Mouse (Mus musculus) ovary, postnatal 36 days (tissue): Measurements from ENCODE around the gene Slc6a6.

Experiments used
- DNase-seq: peaks from one replicate; pipeline ENCODE4 v3.0.0; 2022; ENCODE audit warnings: low spot score, mixed read lengths

The Slc6a6 gene

DNA sequence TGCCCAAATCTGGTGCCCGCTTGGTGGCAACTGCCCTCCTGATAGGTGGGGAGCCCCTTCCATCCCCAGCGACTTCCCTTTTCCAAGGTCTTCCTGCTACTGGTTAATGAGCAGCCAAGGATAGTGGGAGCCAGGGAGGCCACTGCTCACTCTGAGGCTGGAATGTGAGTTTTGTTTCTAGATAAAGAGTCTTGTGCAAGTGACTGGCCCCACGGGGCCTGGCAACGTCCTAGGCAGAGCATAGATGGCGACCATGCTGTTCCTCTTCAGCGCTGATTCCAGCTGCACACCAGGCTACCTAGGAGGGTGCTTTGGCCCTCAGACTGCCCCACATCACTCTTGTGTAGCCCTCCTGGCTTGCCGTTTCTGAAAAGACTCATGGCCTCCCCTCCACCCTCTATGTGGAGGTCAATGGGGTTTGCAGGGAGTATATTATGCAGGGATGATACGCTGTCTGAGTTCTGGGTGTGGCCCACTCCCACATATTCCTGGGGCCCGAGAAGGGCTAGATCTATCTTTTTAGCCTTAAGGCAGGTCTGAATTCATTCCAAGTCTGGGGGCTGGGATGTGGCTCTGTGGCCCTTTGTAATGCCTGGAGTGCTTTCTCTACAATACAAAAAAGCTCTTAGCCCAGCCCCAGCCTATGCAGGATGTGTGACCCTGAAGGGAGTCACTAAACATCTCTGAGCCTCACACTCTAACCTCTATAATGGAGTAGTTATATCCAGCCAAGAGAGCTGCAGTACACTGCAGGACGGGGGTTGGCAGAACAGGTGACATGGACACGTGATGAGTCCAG, 17.2 kb downstream of the Slc6a6 start:
- DNase-seq: no peak

- no peak for DNase-seq
These were observed 19.6 kb downstream of the Slc6a6 start for GRCm38 (mm10) chr6:91703459-91703858.

- no peak for DNase-seq
These were observed 20.6 kb downstream of the Slc6a6 start for GRCm38 (mm10) chr6:91704446-91704845.

DNA sequence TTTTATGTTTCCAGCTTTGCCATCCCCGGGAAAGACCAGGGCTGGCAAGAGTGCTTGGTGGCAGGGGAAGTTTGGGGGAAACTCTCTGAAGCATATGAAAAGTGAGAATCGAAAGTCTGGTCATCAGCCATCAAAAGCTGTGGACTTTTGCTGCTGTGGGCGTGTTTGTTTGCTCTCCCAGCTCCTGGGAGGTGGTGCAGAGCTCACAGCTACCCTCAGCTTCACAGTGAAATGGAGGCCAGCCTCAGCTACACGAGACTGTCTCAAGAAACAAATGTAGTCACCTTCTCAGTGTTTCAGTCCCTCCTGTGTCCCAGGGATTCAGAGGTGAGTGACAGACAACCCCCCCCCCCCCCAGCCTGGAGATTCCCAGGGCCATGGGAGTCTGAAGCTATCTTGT, 21.8 kb downstream of the Slc6a6 start:
- no peak for DNase-seq

- DNase-seq: no peak
These were observed 22.4 kb downstream of the Slc6a6 start for GRCm38 (mm10) chr6:91706072-91706776.

- DNase-seq: no peak
These were observed 23.5 kb downstream of the Slc6a6 start for GRCm38 (mm10) chr6:91707276-91707885.

- no peak for DNase-seq
These were observed 24.2 kb downstream of the Slc6a6 start for GRCm38 (mm10) chr6:91707886-91708564.

- no peak for DNase-seq
These were observed 25.1 kb downstream of the Slc6a6 start for GRCm38 (mm10) chr6:91708919-91709318.

GRCm38 (mm10) chr6:91710345-91710930, 26.6 kb downstream of the Slc6a6 start:
- DNase-seq: no peak

GRCm38 (mm10) chr6:91712097-91712854, 28.4 kb downstream of the Slc6a6 start:
- no peak for DNase-seq

DNA sequence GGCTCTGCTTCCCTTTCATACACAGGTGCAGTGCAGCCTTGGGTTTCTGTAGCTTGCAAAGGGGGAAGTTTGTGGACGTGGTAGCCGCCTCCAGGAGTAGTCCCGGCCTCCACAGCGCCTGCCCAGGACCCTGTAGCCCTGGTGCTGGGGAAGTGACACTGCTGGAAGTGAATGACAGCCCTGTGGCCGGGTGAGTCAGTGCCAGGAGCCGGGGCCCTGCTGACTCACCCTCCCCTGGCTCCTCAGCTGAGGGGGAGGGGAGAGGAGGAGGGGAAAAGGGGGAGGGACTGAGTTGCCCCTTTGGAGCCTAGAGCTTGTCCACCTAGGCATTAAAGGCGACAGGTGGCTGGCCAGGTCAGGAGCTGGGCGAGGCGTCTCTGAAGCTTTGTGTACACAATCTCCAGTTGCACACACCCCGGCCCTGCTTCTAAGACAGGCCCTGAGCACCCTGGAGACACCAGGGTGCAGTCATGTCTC, 29.0 kb downstream of the Slc6a6 start:
- DNase-seq: peak; percentile 34

GRCm38 (mm10) chr6:91713370-91713896, 29.6 kb downstream of the Slc6a6 start:
- DNase-seq: no peak

GRCm38 (mm10) chr6:91715023-91715422, 31.2 kb downstream of the Slc6a6 start:
- no peak for DNase-seq

GRCm38 (mm10) chr6:91715988-91716810, 32.3 kb downstream of the Slc6a6 start:
- DNase-seq: no peak

DNA sequence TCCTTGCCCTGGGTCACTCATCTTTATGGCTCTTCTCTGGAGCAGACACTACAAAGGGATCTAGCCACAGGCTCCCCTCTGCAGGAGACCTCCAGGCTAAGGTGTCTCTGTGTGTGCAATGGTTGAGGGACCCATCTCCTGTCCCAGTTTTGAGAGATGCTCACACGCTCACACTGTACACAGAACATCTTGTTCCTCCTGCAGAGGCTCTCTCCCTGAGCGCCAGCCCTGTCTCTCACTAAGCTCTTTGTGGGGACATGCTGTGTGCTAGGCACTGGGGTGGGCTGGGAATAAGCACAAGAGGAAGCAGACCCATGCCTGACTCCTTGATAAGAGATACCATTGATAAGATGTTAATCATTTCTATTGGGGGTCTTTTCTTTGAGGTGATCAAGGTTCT, 34.2 kb downstream of the Slc6a6 start:
- no peak for DNase-seq

DNA sequence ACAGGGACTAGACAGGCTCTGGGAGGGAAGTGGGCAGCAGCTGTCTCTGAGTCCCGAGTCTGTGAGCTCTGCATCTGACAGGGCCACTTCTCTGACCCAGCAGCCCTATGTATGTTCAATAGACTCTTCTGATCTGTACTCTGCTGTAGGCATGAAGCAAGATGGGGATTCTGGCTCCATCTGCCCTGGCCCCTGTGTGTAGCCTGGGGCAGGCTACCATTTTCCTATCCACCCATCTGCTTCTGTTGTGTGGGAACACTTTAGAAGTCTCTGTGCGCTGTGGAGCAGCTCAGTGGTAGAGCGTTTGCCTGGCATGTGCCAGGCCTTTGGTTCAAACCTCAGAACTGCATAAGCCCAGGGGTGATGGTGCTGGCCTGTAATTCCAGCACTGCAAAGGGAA, 34.8 kb downstream of the Slc6a6 start:
- no peak for DNase-seq

- DNase-seq: no peak
These were observed 35.3 kb downstream of the Slc6a6 start for GRCm38 (mm10) chr6:91719042-91719747.

DNA sequence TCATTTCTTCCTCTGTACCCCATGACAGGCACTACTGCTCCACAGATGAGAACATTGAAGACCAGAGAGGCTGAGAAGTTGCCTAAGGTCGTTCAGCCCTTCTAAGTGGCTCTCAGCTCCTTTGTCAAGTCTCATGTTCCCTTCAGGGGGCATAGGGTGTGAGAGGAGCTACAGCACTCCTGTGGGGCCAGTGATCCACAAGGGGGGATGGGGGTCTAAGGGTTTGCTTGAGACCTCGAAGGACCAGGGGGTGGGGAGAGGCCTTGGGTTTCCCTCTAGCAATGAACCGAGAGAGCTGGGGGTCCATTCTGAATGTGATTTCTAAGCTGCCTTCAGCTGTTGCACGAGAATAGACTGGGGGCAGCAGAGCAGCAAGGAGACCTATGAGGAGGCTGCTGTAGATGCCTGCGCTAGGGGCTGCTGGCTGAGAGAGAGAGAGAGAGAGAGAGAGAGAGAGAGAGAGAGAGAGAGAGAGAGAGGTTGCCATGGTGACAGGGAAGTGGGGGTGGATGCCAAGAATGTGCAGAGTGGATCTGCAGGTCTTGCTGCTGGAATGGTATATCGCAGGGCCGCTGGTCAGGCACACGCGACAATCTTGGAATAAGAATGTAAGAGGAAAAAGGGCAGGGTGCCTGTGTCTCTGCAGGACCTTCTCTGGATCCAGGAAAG, 36.1 kb downstream of the Slc6a6 start:
- DNase-seq: no peak
